17 mouse cellular contexts compared by ENCODE assay signal in the genomic region with DNA sequence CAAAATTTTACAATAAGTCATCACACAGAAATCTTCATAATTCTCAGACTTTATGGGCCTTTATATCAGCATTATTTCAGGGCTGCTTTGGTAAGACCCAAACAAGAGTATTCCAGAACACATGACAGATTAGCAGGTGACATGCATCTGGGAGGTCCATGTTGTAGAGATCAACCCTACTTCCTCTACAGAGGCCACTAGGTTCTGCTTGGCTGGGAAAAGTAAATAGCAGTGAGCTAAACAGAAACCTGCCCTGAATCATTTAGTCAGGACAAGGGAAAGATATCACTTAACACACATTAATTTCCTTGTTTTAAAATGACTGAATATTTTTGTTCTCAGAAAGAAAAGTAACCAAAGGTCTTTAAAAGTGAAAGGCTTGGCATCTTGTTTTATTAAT.
"Had no signal": no experiment of that assay in that cellular context is flagged by ENCODE, and none has a peak within 500 bp of the region (broad histone marks: within the 10 kb centered on the region; RNA-seq: fewer than 3 reads in every experiment).

No protein-coding gene starts in this region.

- H3K9me3 ChIP-seq: liver, embryonic 13.5 days; midbrain, embryonic 10.5 days; midbrain, embryonic 13.5 days; neural tube, embryonic 12.5 days; stomach, embryonic 15.5 days had no signal

- H3K4me2 ChIP-seq: liver, embryonic 13.5 days; midbrain, embryonic 13.5 days; neural tube, embryonic 12.5 days; stomach, embryonic 15.5 days had no signal

- H3K27me3 ChIP-seq: liver, embryonic 13.5 days; midbrain, embryonic 13.5 days; neural tube, embryonic 12.5 days; stomach, embryonic 15.5 days had no signal

- H3K4me3 ChIP-seq: left cerebral cortex, adult 2 months; liver, embryonic 13.5 days; midbrain, embryonic 10.5 days; midbrain, embryonic 13.5 days; neural tube, embryonic 12.5 days; stomach, embryonic 15.5 days had no signal

- H3K9ac ChIP-seq: liver, embryonic 13.5 days; midbrain, embryonic 13.5 days; neural tube, embryonic 12.5 days; stomach, embryonic 15.5 days had no signal

- H3K27ac ChIP-seq: left cerebral cortex, adult 2 months; liver, embryonic 13.5 days; macrophage; midbrain, embryonic 10.5 days; midbrain, embryonic 13.5 days; neural tube, embryonic 12.5 days; stomach, embryonic 15.5 days had no signal

- DNase-seq: kidney, adult 2 months; kidney, postnatal 25 days; layer of hippocampus, postnatal 36 days; liver, embryonic 13.5 days; lung, adult 2 months; retina, postnatal 1 day; right cerebral cortex, postnatal 25 days; spleen, adult 18-20 months; thymus, postnatal 25 days had no signal

- H3K4me1 ChIP-seq: liver, embryonic 13.5 days; midbrain, embryonic 10.5 days; midbrain, embryonic 13.5 days; neural tube, embryonic 12.5 days; stomach, embryonic 15.5 days had no signal

- ATAC-seq: intestine, embryonic 16.5 days; midbrain, embryonic 13.5 days; midbrain, embryonic 16.5 days had no signal

- H3K36me3 ChIP-seq: liver, embryonic 13.5 days; midbrain, embryonic 10.5 days; midbrain, embryonic 13.5 days; neural tube, embryonic 12.5 days; stomach, embryonic 15.5 days had no signal
